Mouse (Mus musculus) E14TG2a.4 (cell line): ENCODE measurements around the gene Ikzf2.

Source experiments
- CTCF ChIP-seq: conservative IDR thresholded peaks from 2 replicates; pipeline ENCODE4 v1.5.1; 2014; ENCODE audit warnings: low read length
- POU5F1 ChIP-seq: IDR thresholded peaks from 2 replicates; pipeline ENCODE4 v1.6.1; 2014; ENCODE audit warnings: low read length, borderline replicate concordance

GRCm38 (mm10) chr1:69685890-69686490, 1.1 kb downstream of the Ikzf2 start:
- TF ChIP-seq CTCF (no peak), POU5F1 (no peak)
